Mouse (Mus musculus) MEL (cell line): Measurements from ENCODE around the gene Vmn1r54. TPM values are rescaled to one million over a fixed set of nuclear protein-coding genes. Genes with fewer than 3 reads are reported as not detected.

Experiments used
- DNase-seq: peaks from one replicate; pipeline ENCODE4 v3.0.0; 2011; ENCODE audit warnings: low read depth, low spot score
- H3K27ac ChIP-seq: 2 replicates; pipeline ENCODE4 v1.5.1; 2012; ENCODE audit warnings: low read depth, mild to moderate bottlenecking, control low read depth, low read length, moderate library complexity; ENCODE audit not compliant: control insufficient read depth
- H3K27me3 ChIP-seq, 2 experiments: fragments of 150-350 bp in 1 of 2; sonication (generic) in 1 of 2; 2 replicates each; pipeline ENCODE4 v1.6.1; 2012; ENCODE audit warnings: low read length in 2 of 2, mild to moderate bottlenecking in 2 of 2, improper control_type of control experiment in 1 of 2, moderate library complexity in 1 of 2; ENCODE audit not compliant: insufficient read depth in 2 of 2, control insufficient read depth in 1 of 2
- H3K36me3 ChIP-seq, 2 experiments: 2 replicates each; pipeline ENCODE4 v1.6.1; 2012 to 2014; ENCODE audit warnings: low read length in 2 of 2, improper control_type of control experiment in 1 of 2, inconsistent platforms in 1 of 2, mild to moderate bottlenecking in 1 of 2; ENCODE audit not compliant: insufficient read depth in 2 of 2, control insufficient read depth in 1 of 2
- H3K4me1 ChIP-seq, 2 experiments: fragments of 150-350 bp in 1 of 2; sonication (generic) in 1 of 2; 2 replicates each; pipeline ENCODE4 v1.6.1; 2012; ENCODE audit warnings: low read length in 2 of 2, improper control_type of control experiment in 1 of 2, mild to moderate bottlenecking in 1 of 2; ENCODE audit not compliant: insufficient read depth in 2 of 2, control insufficient read depth in 1 of 2
- H3K4me3 ChIP-seq, 2 experiments: fragments of 150-350 bp in 1 of 2; sonication (generic) in 1 of 2; 2 replicates each; pipeline ENCODE4 v1.5.1; 2012; ENCODE audit warnings: low read depth in 2 of 2, low read length in 2 of 2, mild to moderate bottlenecking in 2 of 2, moderate library complexity in 2 of 2, control low read depth in 1 of 2, improper control_type of control experiment in 1 of 2; ENCODE audit not compliant: control insufficient read depth in 1 of 2, insufficient read depth in 1 of 2
- H3K79me2 ChIP-seq: 2 replicates; pipeline ENCODE4 v1.6.1; 2012; ENCODE audit warnings: mild to moderate bottlenecking, low read length, moderate library complexity; ENCODE audit not compliant: control insufficient read depth, poor library complexity, insufficient read depth
- H3K9ac ChIP-seq: 2 replicates; pipeline ENCODE4 v1.6.1; 2012; ENCODE audit warnings: low read depth, mild to moderate bottlenecking, control low read depth, low read length, moderate library complexity; ENCODE audit not compliant: control insufficient read depth, poor library complexity, severe bottlenecking
- H3K9me3 ChIP-seq: fragments of 150-350 bp; sonication (generic); replicated peaks from 2 replicates; pipeline ENCODE4 v1.6.1; 2012; ENCODE audit warnings: mild to moderate bottlenecking, low read length, improper control_type of control experiment, moderate library complexity; ENCODE audit not compliant: insufficient read depth
- CHD2 ChIP-seq: IDR thresholded peaks from 2 replicates; pipeline ENCODE4 v1.6.1; 2011; ENCODE audit warnings: low read length, improper control_type of control experiment
- ETS1 ChIP-seq: IDR thresholded peaks from 2 replicates; pipeline ENCODE4 v1.6.1; 2012; ENCODE audit warnings: low read depth, mild to moderate bottlenecking, inconsistent platforms, low read length, improper control_type of control experiment, moderate library complexity
- HCFC1 ChIP-seq: IDR thresholded peaks from 2 replicates; pipeline ENCODE4 v1.6.1; 2012; ENCODE audit warnings: low read depth, mild to moderate bottlenecking, inconsistent platforms, low read length, improper control_type of control experiment, moderate library complexity
- JUND ChIP-seq: IDR thresholded peaks from 2 replicates; pipeline ENCODE4 v1.6.1; 2011; ENCODE audit warnings: low read depth, mild to moderate bottlenecking, improper control_type of control experiment, low read length
- MAFK ChIP-seq: IDR thresholded peaks from 2 replicates; pipeline ENCODE4 v1.6.1; 2011; ENCODE audit warnings: low read depth, mild to moderate bottlenecking, low read length, improper control_type of control experiment, borderline replicate concordance
- MAX ChIP-seq: IDR thresholded peaks from 2 replicates; pipeline ENCODE4 v1.6.1; 2011; ENCODE audit warnings: low read length, improper control_type of control experiment
- MYB ChIP-seq: IDR thresholded peaks from 2 replicates; pipeline ENCODE4 v1.6.1; 2011; ENCODE audit warnings: mild to moderate bottlenecking, low read depth, low read length, improper control_type of control experiment
- MYC ChIP-seq: IDR thresholded peaks from 2 replicates; pipeline ENCODE4 v1.6.1; 2011; ENCODE audit warnings: low read depth, mild to moderate bottlenecking, low read length, improper control_type of control experiment, moderate library complexity
- NRF1 ChIP-seq: IDR thresholded peaks from 2 replicates; pipeline ENCODE4 v1.6.1; 2014; ENCODE audit warnings: low read depth, mild to moderate bottlenecking, inconsistent platforms, low read length, improper control_type of control experiment, moderate library complexity; ENCODE audit not compliant: poor library complexity, insufficient read depth, severe bottlenecking
- POLR2A ChIP-seq, 2 experiments: IDR thresholded peaks; 2 replicates each; pipeline ENCODE4 v1.6.1; 2011 to 2012; ENCODE audit warnings: low read length in 2 of 2, mild to moderate bottlenecking in 2 of 2, control low read depth in 1 of 2, improper control_type of control experiment in 1 of 2, low read depth in 1 of 2, moderate library complexity in 1 of 2; ENCODE audit not compliant: control insufficient read depth in 1 of 2, insufficient read depth in 1 of 2, poor library complexity in 1 of 2
- POLR2AphosphoS2 ChIP-seq: IDR thresholded peaks from 2 replicates; pipeline ENCODE4 v1.6.1; 2011; ENCODE audit warnings: low read length, improper control_type of control experiment
- RAD21 ChIP-seq: IDR thresholded peaks from 2 replicates; pipeline ENCODE4 v1.6.1; 2011; ENCODE audit warnings: mild to moderate bottlenecking, low read depth, low read length, improper control_type of control experiment
- SIN3A ChIP-seq: IDR thresholded peaks from 2 replicates; pipeline ENCODE4 v1.6.1; 2012; ENCODE audit warnings: low read length, improper control_type of control experiment, inconsistent platforms
- TAL1 ChIP-seq: IDR thresholded peaks from 2 replicates; pipeline ENCODE4 v1.6.1; 2012; ENCODE audit warnings: mild to moderate bottlenecking, inconsistent platforms, low read length, moderate library complexity, mixed read lengths
- TBP ChIP-seq: IDR thresholded peaks from 2 replicates; pipeline ENCODE4 v1.8.0; 2011; ENCODE audit warnings: low read depth, low read length, improper control_type of control experiment
- UBTF ChIP-seq: IDR thresholded peaks from 2 replicates; pipeline ENCODE4 v1.6.1; 2012; ENCODE audit warnings: low read depth, mild to moderate bottlenecking, inconsistent platforms, low read length, improper control_type of control experiment, moderate library complexity, borderline replicate concordance; ENCODE audit not compliant: insufficient read depth
- USF1 ChIP-seq: IDR thresholded peaks from 2 replicates; pipeline ENCODE4 v1.6.1; 2014; ENCODE audit warnings: low read depth, mild to moderate bottlenecking, inconsistent platforms, low read length, improper control_type of control experiment, moderate library complexity
- USF2 ChIP-seq, 2 experiments: IDR thresholded peaks; 2 replicates each; pipeline ENCODE4 v1.6.1; 2011 to 2012; ENCODE audit warnings: improper control_type of control experiment in 2 of 2, low read length in 2 of 2, borderline replicate concordance in 1 of 2, inconsistent platforms in 1 of 2, low read depth in 1 of 2, mild to moderate bottlenecking in 1 of 2; ENCODE audit not compliant: insufficient read depth in 1 of 2
- ZC3H11A ChIP-seq: IDR thresholded peaks from 2 replicates; pipeline ENCODE4 v1.6.1; 2012; ENCODE audit warnings: low read depth, mild to moderate bottlenecking, inconsistent platforms, low read length, improper control_type of control experiment
- ZNF384 ChIP-seq: IDR thresholded peaks from 2 replicates; pipeline ENCODE4 v1.6.1; 2012; ENCODE audit warnings: low read depth, mild to moderate bottlenecking, inconsistent platforms, low read length, improper control_type of control experiment
- polyA plus RNA-seq, 2 experiments: library from polyadenylated mRNA; stranded (reverse) in 1 of 2; unstranded in 1 of 2; fragments of >175 nt in 1 of 2; fragments of >200 nt in 1 of 2; gene quantifications; 2 replicates each; pipeline versions ENCODE4 v1.2.1 to v1.2.4; 2012; ENCODE audit warnings: low replicate concordance in 2 of 2, low read depth in 1 of 2; ENCODE audit not compliant: insufficient read length in 2 of 2, insufficient read depth in 1 of 2, missing spikeins in 1 of 2
- total RNA-seq: library from RNA; depleted of rRNA; stranded (reverse); fragments of 300-350 nt; gene quantifications from 2 replicates; pipeline ENCODE4 v1.2.3, GENCODE M21; 2012

The Vmn1r54 gene
- total and polyA plus RNA-seq, 3 experiments = not detected

DNA sequence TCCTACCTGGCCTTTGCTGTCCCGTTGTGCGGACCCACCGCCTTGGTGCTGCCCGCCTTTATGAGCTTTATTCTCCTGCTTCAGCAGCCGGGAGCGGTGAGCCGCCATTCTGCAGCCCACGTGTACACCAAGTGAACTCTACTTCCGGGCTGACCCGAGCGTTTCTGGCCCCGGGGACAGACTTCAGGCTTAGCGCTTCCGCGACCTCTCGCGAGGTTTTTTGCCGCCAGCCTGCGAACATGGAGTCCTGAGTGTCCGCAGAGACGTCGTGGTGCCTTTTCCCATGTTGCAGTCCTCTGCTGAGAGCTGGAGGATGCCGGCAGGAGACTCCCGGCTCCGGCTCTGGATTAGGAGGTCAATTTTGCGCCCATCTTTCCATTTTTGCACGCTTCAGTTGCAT, 13.4 kb upstream of the Vmn1r54 start:
- no peaks in the 10 kb centered on the region for H3K9me3 ChIP-seq
- no peaks in the 10 kb centered on the region for H3K4me1 ChIP-seq
- H3K9ac ChIP-seq = no peak overlapping the region
- TF ChIP-seq USF1 = no peak
- TF ChIP-seq SIN3A = no peak
- no peak for TF ChIP-seq MYC
- TF ChIP-seq HCFC1 = no peak
- TF ChIP-seq POLR2A (IDR thresholded peaks at IDR 0.05; ENCODE audit: control insufficient read depth in 1 of 2, insufficient read depth in 1 of 2, low read depth in 1 of 2, low read length in 2 of 2, poor library complexity in 1 of 2) = no peak
- TF ChIP-seq TBP = no peak
- TF ChIP-seq RAD21 = no peak
- no peak for TF ChIP-seq POLR2AphosphoS2
- TF ChIP-seq MAX = no peak
- no peak for TF ChIP-seq JUND
- no peak for TF ChIP-seq CHD2
- TF ChIP-seq MYB = no peak
- no peak for TF ChIP-seq ZNF384
- no peak for TF ChIP-seq ZC3H11A
- no peak for TF ChIP-seq UBTF
- no peak for TF ChIP-seq USF2 (IDR thresholded peaks at IDR 0.05; ENCODE audit: borderline replicate concordance in 1 of 2, insufficient read depth in 1 of 2, low read depth in 1 of 2, low read length in 2 of 2)
- no peak for TF ChIP-seq MAFK
- TF ChIP-seq NRF1 = no peak
- TF ChIP-seq ETS1 = no peak
- no peak for TF ChIP-seq TAL1
- H3K27ac ChIP-seq = no peak overlapping the region
- H3K36me3 ChIP-seq = no peaks in the 10 kb centered on the region
- H3K4me3 ChIP-seq = no peak overlapping the region
- no peaks in the 10 kb centered on the region for H3K79me2 ChIP-seq
- no peaks in the 10 kb centered on the region for H3K27me3 ChIP-seq
- no peak for DNase-seq

- H3K36me3 ChIP-seq = no peaks in the 10 kb centered on the region
- H3K27ac ChIP-seq = no peak overlapping the region
- no peaks in the 10 kb centered on the region for H3K79me2 ChIP-seq
- H3K4me1 ChIP-seq = no peaks in the 10 kb centered on the region
- no peak for TF ChIP-seq ZC3H11A
- TF ChIP-seq MAFK = no peak
- TF ChIP-seq HCFC1 = no peak
- H3K9ac ChIP-seq = no peak overlapping the region
- no peak for DNase-seq
- no peak overlapping the region for H3K4me3 ChIP-seq
- H3K9me3 ChIP-seq = no peaks in the 10 kb centered on the region
- no peaks in the 10 kb centered on the region for H3K27me3 ChIP-seq
These were observed 2.1 kb upstream of the Vmn1r54 start for GRCm38 (mm10) chr6:90244019-90244418.
